ENCODE assay signal across 23 mouse cellular contexts in the genomic region with DNA sequence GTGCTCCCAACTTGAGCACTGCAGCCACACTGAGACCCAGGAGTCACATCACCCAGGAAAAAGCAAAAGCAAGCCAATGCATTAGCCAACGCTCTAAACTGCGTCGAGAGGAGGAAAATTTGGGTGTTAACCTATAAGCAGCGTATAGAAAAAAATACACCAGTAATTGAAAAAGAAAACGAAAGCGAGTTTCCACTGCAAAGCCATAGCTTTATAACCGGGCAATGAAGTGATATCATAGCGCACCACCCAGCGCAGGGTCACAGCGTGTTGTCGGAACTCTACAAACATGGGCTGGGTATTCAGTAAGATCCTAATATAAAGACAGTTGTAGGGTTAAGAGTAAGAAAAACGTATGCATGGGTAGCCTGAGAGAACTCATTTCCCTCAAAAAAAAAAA.
"Had no signal": no experiment of that assay in that cellular context is flagged by ENCODE, and none has a peak within 500 bp of the region (broad histone marks: within the 10 kb centered on the region; RNA-seq: fewer than 3 reads in every experiment).

No protein-coding gene starts in this region.

- DNase-seq: gastrocnemius, postnatal 14 days; gastrocnemius, postnatal 36 days; heart, adult 18-20 months; heart, postnatal 14 days; heart, postnatal 36 days; kidney, adult 18-20 months; kidney, postnatal 10 days; kidney, postnatal 25 days; kidney, postnatal 4 days; liver; liver, embryonic 13.5 days had no signal

- H3K9ac ChIP-seq: heart, embryonic 13.5 days; heart, embryonic 15.5 days; hindbrain, embryonic 13.5 days; hindbrain, embryonic 15.5 days; limb, embryonic 12.5 days; liver, embryonic 13.5 days; liver, embryonic 15.5 days had no signal

- ATAC-seq: hindbrain, postnatal 0 days had no signal

- H3K36me3 ChIP-seq: heart, embryonic 13.5 days; heart, embryonic 15.5 days; hindbrain, embryonic 13.5 days; hindbrain, embryonic 15.5 days; limb, embryonic 10.5 days; limb, embryonic 12.5 days; liver, embryonic 13.5 days; liver, embryonic 15.5 days had no signal

- H3K4me2 ChIP-seq: heart, embryonic 11.5 days; heart, embryonic 13.5 days; heart, embryonic 15.5 days; hindbrain, embryonic 13.5 days; hindbrain, embryonic 15.5 days; limb, embryonic 12.5 days; liver, embryonic 11.5 days; liver, embryonic 13.5 days; liver, embryonic 15.5 days had no signal

- H3K4me1 ChIP-seq: limb, embryonic 12.5 days had no signal

- H3K4me3 ChIP-seq: heart, embryonic 13.5 days; heart, embryonic 15.5 days; hindbrain, embryonic 13.5 days; hindbrain, embryonic 15.5 days; layer of hippocampus, adult 2 months; left cerebral cortex, adult 2 months; limb, embryonic 10.5 days; limb, embryonic 12.5 days; liver, embryonic 13.5 days; liver, embryonic 15.5 days had no signal

- H3K27ac ChIP-seq: heart, embryonic 13.5 days; heart, embryonic 15.5 days; hindbrain, embryonic 13.5 days; hindbrain, embryonic 15.5 days; hindbrain, postnatal 0 days; layer of hippocampus, adult 2 months; left cerebral cortex, adult 2 months; limb, embryonic 10.5 days; limb, embryonic 12.5 days; liver, embryonic 13.5 days; liver, embryonic 15.5 days had no signal

- H3K9me3 ChIP-seq: heart, embryonic 13.5 days; heart, embryonic 15.5 days; hindbrain, embryonic 13.5 days; hindbrain, embryonic 15.5 days; limb, embryonic 10.5 days; limb, embryonic 12.5 days; liver, embryonic 13.5 days; liver, embryonic 15.5 days had no signal
